Mouse (Mus musculus): ENCODE data around the gene H2-DMb1.

Gene H2-DMb1

GRCm38 (mm10) chr17:34196491-34196890, 43.6 kb downstream of the H2-DMb1 start:
- DNase-seq (ENCODE audit: low spot score) = no peak

- peak; percentile 91 for DNase-seq (ENCODE audit: low spot score)
These were observed 44.3 kb downstream of the H2-DMb1 start, which contains the start of gene Psmb8 for GRCm38 (mm10) chr17:34196941-34197894. Gene Psmb8 (plus strand): TSS chr17:34197721.

DNA sequence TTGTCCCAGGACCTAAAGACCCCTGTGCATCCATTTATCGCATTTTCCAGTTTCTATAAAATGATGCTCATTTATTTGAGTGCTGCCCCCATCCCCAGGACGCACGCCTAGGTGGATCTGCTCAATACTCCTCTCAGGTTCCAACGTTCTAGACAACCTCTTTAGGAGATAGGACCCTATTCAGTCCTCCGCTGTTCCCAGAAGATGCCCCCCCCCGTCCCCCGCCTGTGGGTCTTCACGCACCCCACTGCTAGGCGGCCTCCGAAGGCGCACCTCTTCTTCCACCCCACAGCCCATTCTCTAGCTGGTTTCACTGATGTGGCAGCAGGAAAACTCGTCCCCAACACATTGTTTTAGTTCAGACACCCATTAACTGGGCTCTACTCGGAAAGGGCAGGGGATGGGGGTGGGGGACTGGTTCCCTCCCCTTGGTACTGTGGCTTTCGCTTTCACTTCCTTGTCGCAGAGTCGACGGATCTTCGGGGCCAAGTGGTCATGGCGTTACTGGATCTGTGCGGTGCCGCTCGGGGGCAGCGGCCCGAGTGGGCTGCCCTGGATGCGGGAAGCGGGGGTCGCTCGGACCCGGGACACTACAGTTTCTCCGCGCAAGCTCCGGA, 45.1 kb downstream of the H2-DMb1 start:
- no peak for DNase-seq (ENCODE audit: low spot score)

DNA sequence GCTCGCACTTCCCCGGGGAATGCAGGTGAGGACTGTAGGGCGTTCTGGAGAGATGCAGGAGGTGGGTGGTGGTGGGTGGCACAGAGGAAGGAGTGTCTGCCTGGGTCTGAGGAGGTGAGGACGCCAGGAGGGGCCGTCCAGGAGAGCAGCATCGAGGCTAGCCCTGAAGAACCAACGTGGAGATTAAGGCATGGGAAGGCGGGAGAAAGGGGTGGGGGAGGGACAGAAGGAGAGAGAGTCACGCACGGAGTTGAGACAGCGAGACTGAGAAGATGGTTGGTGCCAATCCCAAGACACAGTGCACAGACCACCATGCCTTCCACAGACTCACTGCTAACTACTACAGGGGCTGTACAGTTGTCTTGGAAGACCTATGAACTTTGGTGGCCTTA, 45.6 kb downstream of the H2-DMb1 start:
- DNase-seq (ENCODE audit: low spot score) = no peak

GRCm38 (mm10) chr17:34199050-34199619, 46.3 kb downstream of the H2-DMb1 start:
- no peak for DNase-seq (ENCODE audit: low spot score)

GRCm38 (mm10) chr17:34200047-34200446, 47.2 kb downstream of the H2-DMb1 start:
- no peak for DNase-seq (ENCODE audit: low spot score)

- no peak for DNase-seq (ENCODE audit: low spot score)
These were observed 48.1 kb downstream of the H2-DMb1 start for GRCm38 (mm10) chr17:34200772-34201505.

DNA sequence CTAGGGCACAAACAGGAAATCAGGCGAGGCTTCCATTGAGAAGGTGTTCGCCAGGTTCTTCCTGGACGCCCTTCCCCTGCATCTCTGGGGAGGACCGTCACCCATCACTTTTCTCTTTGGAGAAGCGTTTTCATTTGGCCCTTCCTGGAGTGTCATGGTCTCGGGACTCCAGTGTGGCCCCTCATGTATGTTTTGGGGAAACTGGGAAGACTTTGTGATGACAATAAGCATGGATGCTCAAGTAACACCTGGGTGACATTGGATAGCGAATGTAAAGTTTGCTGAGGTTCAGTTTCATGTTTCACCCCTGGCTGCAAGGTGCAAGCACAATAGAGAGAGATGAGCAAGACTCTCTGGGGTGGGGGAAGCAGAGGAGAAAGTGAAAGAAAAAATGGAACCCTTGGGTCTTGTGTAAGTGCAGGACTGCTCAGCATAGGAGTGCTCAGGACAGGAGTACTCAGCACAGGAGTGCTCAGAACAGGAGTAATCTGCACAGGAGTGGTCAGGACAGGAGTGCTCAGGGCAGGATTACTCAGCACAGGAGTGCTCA, 48.7 kb downstream of the H2-DMb1 start:
- DNase-seq (ENCODE audit: low spot score) = no peak

GRCm38 (mm10) chr17:34202760-34203442, 50.0 kb downstream of the H2-DMb1 start:
- DNase-seq (ENCODE audit: low spot score) = no peak

- DNase-seq (ENCODE audit: low spot score) = no peak
These were observed 50.6 kb downstream of the H2-DMb1 start, which contains the start of gene Tap2 for GRCm38 (mm10) chr17:34203444-34203843. Gene Tap2 (plus strand): TSS chr17:34203527.

DNA sequence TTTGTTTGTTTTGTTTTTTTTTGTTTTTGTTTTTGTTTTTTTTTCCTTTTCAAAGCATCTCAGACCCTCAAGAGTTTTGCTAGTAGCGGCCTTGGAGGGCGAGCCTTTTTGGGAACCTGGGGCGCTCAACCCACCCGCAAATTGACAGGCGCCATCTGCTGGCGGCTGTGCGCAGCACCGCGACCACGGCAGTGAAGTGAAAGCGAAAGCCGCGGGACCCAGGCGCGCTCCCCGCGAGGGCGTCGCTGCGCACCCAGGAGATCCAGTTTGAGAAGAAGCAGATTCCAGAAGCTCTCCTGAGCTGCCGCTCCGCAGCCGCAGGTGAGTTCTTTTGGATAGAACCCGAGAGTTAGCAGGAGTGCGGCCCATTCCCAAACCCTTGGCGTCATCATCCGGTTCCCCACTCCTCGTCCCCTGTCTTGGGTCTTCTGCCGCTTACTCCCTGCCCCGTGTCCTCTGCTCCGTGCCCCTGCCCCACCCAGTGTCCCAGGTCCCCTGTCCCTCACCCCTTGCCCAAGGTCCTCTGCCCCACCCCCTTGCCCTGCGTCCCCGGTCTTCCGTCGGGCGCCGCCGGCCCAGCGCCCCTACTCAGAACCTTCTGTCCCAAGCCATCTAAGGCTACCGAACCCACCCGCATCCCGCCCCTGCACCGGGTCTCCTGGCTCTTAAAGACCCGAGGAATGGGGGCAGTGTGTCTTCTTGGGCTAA, 51.6 kb downstream of the H2-DMb1 start:
- DNase-seq (ENCODE audit: low spot score) = peak; percentile 81

- no peak for DNase-seq (ENCODE audit: low spot score)
These were observed 52.3 kb downstream of the H2-DMb1 start for GRCm38 (mm10) chr17:34205021-34205745.

GRCm38 (mm10) chr17:34205746-34206176, 52.9 kb downstream of the H2-DMb1 start:
- peak; percentile 52 for DNase-seq (ENCODE audit: low spot score)

DNA sequence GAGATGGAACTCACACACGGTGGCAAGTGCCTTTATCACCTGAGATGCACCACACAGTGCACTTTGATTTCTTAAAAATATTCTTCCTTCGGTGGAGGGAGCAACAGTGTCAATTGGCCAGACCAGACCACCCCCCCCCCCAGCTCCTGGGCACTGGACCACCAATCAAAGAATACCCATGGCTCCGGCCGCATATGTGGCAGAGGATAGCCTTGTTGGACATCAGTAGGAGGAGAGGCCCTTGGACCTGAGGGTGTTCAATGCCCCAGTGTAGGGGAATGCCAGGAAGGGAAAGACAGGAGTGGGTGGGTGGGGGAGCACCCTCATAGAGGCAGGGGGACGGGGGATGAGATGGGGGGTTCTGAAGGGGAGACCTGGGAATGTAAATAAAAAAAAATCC, 53.9 kb downstream of the H2-DMb1 start:
- no peak for DNase-seq (ENCODE audit: low spot score)

DNA sequence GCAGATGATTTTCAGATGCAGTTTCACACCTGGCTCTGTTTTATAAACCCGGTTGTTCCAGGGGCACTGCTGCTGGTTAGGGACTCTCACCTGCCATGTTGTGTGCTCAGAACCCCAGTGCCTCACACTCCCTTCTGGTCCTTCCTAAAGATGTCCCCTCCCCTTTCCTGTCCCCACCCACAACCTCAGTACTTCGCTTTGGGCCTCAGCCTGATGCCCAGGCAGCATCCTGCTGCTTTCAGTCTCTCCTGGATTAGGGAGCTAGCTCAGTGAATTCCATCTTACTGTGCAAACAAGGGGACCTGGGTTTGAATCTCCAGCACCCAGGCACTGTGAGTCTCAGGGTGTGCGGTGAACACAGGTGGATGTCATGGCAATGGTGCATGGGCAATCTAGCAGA, 54.6 kb downstream of the H2-DMb1 start:
- DNase-seq (ENCODE audit: low spot score) = no peak

GRCm38 (mm10) chr17:34207866-34208265, 55.0 kb downstream of the H2-DMb1 start:
- no peak for DNase-seq (ENCODE audit: low spot score)

DNA sequence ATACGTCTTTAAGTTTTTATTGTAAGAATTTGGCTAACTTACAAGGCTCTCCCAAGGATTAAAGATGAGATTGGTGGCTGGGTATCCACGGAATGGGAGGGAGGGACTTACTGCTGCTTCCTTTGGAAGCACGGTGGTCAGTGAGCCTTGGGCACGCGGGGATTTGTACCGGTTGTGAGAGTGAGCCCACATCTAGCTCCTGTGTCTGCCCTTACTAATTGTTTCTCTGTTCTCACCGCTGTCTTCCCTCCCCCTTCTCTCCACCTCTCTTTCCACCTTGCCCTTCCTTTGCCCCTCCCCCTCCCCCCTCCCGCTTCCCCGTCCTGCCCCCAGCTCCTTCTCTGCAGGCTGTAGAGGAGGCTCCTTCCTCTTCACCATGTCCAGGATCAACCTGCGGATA, 55.5 kb downstream of the H2-DMb1 start:
- DNase-seq (ENCODE audit: low spot score) = no peak

DNA sequence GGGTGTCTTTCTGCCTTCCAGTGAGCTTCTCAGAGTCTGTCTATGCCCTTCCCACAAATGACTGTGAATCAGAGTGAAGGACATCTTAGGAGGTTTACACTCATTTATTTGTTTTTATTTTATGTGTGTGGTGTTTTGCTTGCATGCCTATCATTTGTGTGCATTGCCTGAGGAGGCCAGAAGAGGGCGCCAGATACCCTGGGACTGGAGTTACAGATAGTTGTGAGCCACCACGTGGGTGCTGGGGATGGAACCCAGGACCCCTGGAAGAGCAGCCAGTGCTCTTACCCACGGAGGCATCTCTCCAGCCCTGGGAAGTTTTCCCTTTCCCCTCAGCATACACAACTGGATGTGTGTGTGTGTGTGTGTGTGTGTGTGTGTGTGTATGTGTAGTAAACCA, 56.8 kb downstream of the H2-DMb1 start:
- DNase-seq (ENCODE audit: low spot score) = no peak
